Mouse (Mus musculus) gastrocnemius, postnatal 25 days (tissue): Measurements from ENCODE around the gene Ssbp4. TPM values are rescaled to one million over a fixed set of nuclear protein-coding genes. Genes with fewer than 3 reads are reported as not detected.

ENCODE experiments used
- DNase-seq: peaks from one replicate; pipeline ENCODE4 v3.0.0; 2022
- total RNA-seq, 2 experiments: library from RNA; stranded (reverse); gene quantifications; 1 replicate in 1 of 2; 2 replicates in 1 of 2; pipeline ENCODE4 v1.2.3; 2021

Gene Ssbp4
- total RNA-seq, 2 experiments from 2014 or later = 15.4 to 20.0 TPM

- DNase-seq = no peak
Measured at GRCm38 (mm10) chr8:70606780-70607602, 1.7 kb downstream of the Ssbp4 start.

GRCm38 (mm10) chr8:70605871-70606779 is 2.5 kb downstream of the Ssbp4 start:
- no peak for DNase-seq

- DNase-seq = no peak
Measured at GRCm38 (mm10) chr8:70604558-70604957, 4.1 kb downstream of the Ssbp4 start.

- no peak for DNase-seq
Measured at GRCm38 (mm10) chr8:70602139-70602811, 6.4 kb downstream of the Ssbp4 start.

- peak; percentile 59 for DNase-seq
Measured at GRCm38 (mm10) chr8:70601271-70601649, 7.4 kb downstream of the Ssbp4 start.

GRCm38 (mm10) chr8:70600473-70601270 is 8.0 kb downstream of the Ssbp4 start:
- peak; percentile 44 for DNase-seq

GRCm38 (mm10) chr8:70599507-70600290 is 9.0 kb downstream of the Ssbp4 start:
- no peak for DNase-seq

GRCm38 (mm10) chr8:70598722-70599121 is 9.9 kb downstream of the Ssbp4 start:
- no peak for DNase-seq

GRCm38 (mm10) chr8:70598283-70598682 is 10.4 kb downstream of the Ssbp4 start:
- peak; percentile 73 for DNase-seq

- DNase-seq = no peak
Measured at GRCm38 (mm10) chr8:70597417-70598272, 11.0 kb downstream of the Ssbp4 start.

- DNase-seq = no peak
Measured at GRCm38 (mm10) chr8:70596775-70597416, 11.8 kb downstream of the Ssbp4 start.

- DNase-seq = no peak
Measured at GRCm38 (mm10) chr8:70596216-70596615, 12.5 kb downstream of the Ssbp4 start.

GRCm38 (mm10) chr8:70595811-70596210 is 12.9 kb downstream of the Ssbp4 start:
- DNase-seq = no peak

- no peak for DNase-seq
Measured at GRCm38 (mm10) chr8:70594621-70595564, 13.8 kb downstream of the Ssbp4 start.

GRCm38 (mm10) chr8:70593961-70594609 is 14.6 kb downstream of the Ssbp4 start, which contains the start of gene Isyna1:
Gene Isyna1 (plus strand): TSS chr8:70594373.
- peak; percentile 81 for DNase-seq

GRCm38 (mm10) chr8:70593173-70593572 is 15.5 kb downstream of the Ssbp4 start:
- DNase-seq = no peak

GRCm38 (mm10) chr8:70591569-70591968 is 17.1 kb downstream of the Ssbp4 start:
- DNase-seq = no peak
